Mouse (Mus musculus) hindbrain, postnatal 0 days (tissue): Measurements from ENCODE around the gene Tmem8. TPM values are rescaled to one million over a fixed set of nuclear protein-coding genes. Genes with fewer than 3 reads are reported as not detected.
A peak's percentile ranks its signal among the peaks of the same experiment; 100 is the strongest.

Experiments
- ATAC-seq: fragments of 200-750 bp; cut with Nextera tagmentation; 2 replicates; pipeline ENCODE4 v1.8.0; 2017; ENCODE audit warnings: mild to moderate bottlenecking, moderate TSS enrichment, moderate library complexity
- DNase-seq: peaks from one replicate; pipeline ENCODE4 v3.0.0-alpha.2; 2015; ENCODE audit warnings: low spot score
- H3K27ac ChIP-seq: fragments of 300-500 bp; sonication (generic); 2 replicates; pipeline ENCODE4 v1.5.1; 2014; ENCODE audit warnings: mild to moderate bottlenecking
- H3K27me3 ChIP-seq: fragments of 300-500 bp; sonication (generic); 2 replicates; pipeline ENCODE4 v1.6.1; 2014; ENCODE audit warnings: low read length, mixed read lengths; ENCODE audit not compliant: insufficient read depth
- H3K36me3 ChIP-seq: fragments of 300-500 bp; sonication (generic); 2 replicates; pipeline ENCODE4 v1.6.1; 2014; ENCODE audit warnings: low read length, mixed read lengths; ENCODE audit not compliant: insufficient read depth
- H3K4me1 ChIP-seq: fragments of 300-500 bp; sonication (generic); 2 replicates; pipeline ENCODE4 v1.6.1; 2014; ENCODE audit warnings: antibody characterized with exemption, low read length, mixed read lengths; ENCODE audit not compliant: insufficient read depth
- H3K4me2 ChIP-seq: fragments of 300-500 bp; sonication (generic); 2 replicates; pipeline ENCODE4 v1.6.1; 2014; ENCODE audit warnings: low read depth, mild to moderate bottlenecking, low read length, moderate library complexity, mixed read lengths
- H3K4me3 ChIP-seq: fragments of 300-500 bp; sonication (generic); 2 replicates; pipeline ENCODE4 v1.5.1; 2014; ENCODE audit warnings: low read length
- H3K9ac ChIP-seq: fragments of 300-500 bp; sonication (generic); replicated peaks from 2 replicates; pipeline ENCODE4 v1.6.1; 2014; ENCODE audit warnings: mild to moderate bottlenecking, low read length, moderate library complexity, mixed read lengths
- H3K9me3 ChIP-seq: fragments of 300-500 bp; sonication (generic); 2 replicates; pipeline ENCODE4 v1.6.1; 2016; ENCODE audit warnings: low read length, mixed read lengths
- CTCF ChIP-seq: IDR thresholded peaks from 2 replicates; pipeline ENCODE4 v1.5.1; 2016; ENCODE audit warnings: antibody characterized with exemption, control low read depth, low read depth
- WGBS: fragments of 180-500 bp; shearing (Covaris S2); extraction: QIAGEN DNeasy Blood & Tissue Kit; methylation state at CpG from one replicate; pipeline ENCODE4 v1.1.7; 2014; 5-methylcytosine and 5-hydroxymethylcytosine counted together
- polyA plus RNA-seq: library from polyadenylated mRNA; unstranded; fragments of >200 nt; fragmentation: Nextera tagmentation; extraction: Ambion mirVana; gene quantifications from 2 replicates; pipeline ENCODE4 v1.2.1, GENCODE M21; 2015
- total RNA-seq: library from RNA; depleted of rRNA; stranded (reverse); fragments of >200 nt; gene quantifications from 2 replicates; pipeline ENCODE4 v1.2.3, GENCODE M21; 2014

Tmem8 gene
- total and polyA plus RNA-seq, 2 experiments from 2014 or later, result 3.8 to 11.8 TPM

GRCm38 (mm10) chr17:26070136-26070535 lies 43.0 kb upstream of the Tmem8 start:
- DNase-seq (no peak), ATAC-seq (no peak)
- H3K4me2 ChIP-seq, result peak overlapping the region; percentile 99
- no peak overlapping the region for H3K27ac ChIP-seq
- H3K27me3 ChIP-seq, result no peaks in the 10 kb centered on the region
- H3K36me3 ChIP-seq, result no peaks in the 10 kb centered on the region
- peak overlapping the region; percentile 88 for H3K4me3 ChIP-seq
- TF ChIP-seq CTCF, result no peak
- peak overlapping the region; percentile 92; the same call in 1 of the 2 replicates for H3K9ac ChIP-seq
- WGBS, result 32% methylated on average over 6 of the region's 6 CpGs
- H3K9me3 ChIP-seq, result no peaks in the 10 kb centered on the region
- peaks cover 31% of the 10 kb centered on the region for H3K4me1 ChIP-seq

- Histone ChIP-seq H3K27ac (no peak overlapping the region), H3K9ac (no peak overlapping the region), H3K4me3 (no peak overlapping the region), H3K9me3 (no peaks in the 10 kb centered on the region), H3K36me3 (no peaks in the 10 kb centered on the region), H3K27me3 (no peaks in the 10 kb centered on the region), H3K4me1 (peaks cover under 1% of the 10 kb centered on the region; the same call in 1 of the 2 replicates), H3K4me2 (no peak overlapping the region)
- ATAC-seq (no peak), DNase-seq (no peak)
- WGBS, result 69% methylated on average over 3 of the region's 3 CpGs
- no peak for TF ChIP-seq CTCF
These were observed 37.9 kb upstream of the Tmem8 start for GRCm38 (mm10) chr17:26075246-26075645.

GRCm38 (mm10) chr17:26078851-26079250 lies 34.2 kb upstream of the Tmem8 start:
- Histone ChIP-seq H3K27ac (no peak overlapping the region; the same call in 1 of the 2 replicates), H3K4me2 (no peak overlapping the region), H3K9ac (no peak overlapping the region), H3K4me3 (no peak overlapping the region), H3K4me1 (no peaks in the 10 kb centered on the region), H3K27me3 (no peaks in the 10 kb centered on the region), H3K36me3 (no peaks in the 10 kb centered on the region; the same call in 1 of the 2 replicates), H3K9me3 (no peaks in the 10 kb centered on the region)
- ATAC-seq, result peak; percentile 40; the same call in 1 of the 2 replicates
- TF ChIP-seq CTCF, result peak; percentile 17; the same call in 1 of the 2 replicates
- DNase-seq, result peak; percentile 65
- 69% methylated on average over 2 of the region's 2 CpGs for WGBS

- no peaks in the 10 kb centered on the region for H3K9me3 ChIP-seq
- no peak for DNase-seq
- H3K4me1 ChIP-seq, result no peaks in the 10 kb centered on the region
- H3K4me2 ChIP-seq, result no peak overlapping the region
- no peak overlapping the region for H3K4me3 ChIP-seq
- H3K27me3 ChIP-seq, result no peaks in the 10 kb centered on the region
- 48% methylated on average over 2 of the region's 2 CpGs for WGBS
- H3K9ac ChIP-seq, result no peak overlapping the region
- no peak for TF ChIP-seq CTCF
- no peak overlapping the region for H3K27ac ChIP-seq
- ATAC-seq, result no peak
- no peaks in the 10 kb centered on the region; the same call in 1 of the 2 replicates for H3K36me3 ChIP-seq
These were observed 32.2 kb upstream of the Tmem8 start for GRCm38 (mm10) chr17:26080867-26081266.

GRCm38 (mm10) chr17:26087059-26087564 lies 26.0 kb upstream of the Tmem8 start:
- no peak for TF ChIP-seq CTCF
- Histone ChIP-seq H3K9ac (no peak overlapping the region), H3K4me2 (no peak overlapping the region), H3K4me3 (no peak overlapping the region), H3K4me1 (no peaks in the 10 kb centered on the region), H3K36me3 (no peaks in the 10 kb centered on the region; the same call in 1 of the 2 replicates), H3K9me3 (no peaks in the 10 kb centered on the region), H3K27me3 (no peaks in the 10 kb centered on the region), H3K27ac (no peak overlapping the region)
- no peak for ATAC-seq
- DNase-seq, result no peak
- WGBS, result 93% methylated on average over 9 of the region's 9 CpGs

GRCm38 (mm10) chr17:26089905-26090632 lies 23.0 kb upstream of the Tmem8 start, which contains the start of gene Decr2:
Decr2 (minus strand) TSS chr17:26090337.
- Histone ChIP-seq H3K27me3 (no peaks in the 10 kb centered on the region), H3K9me3 (no peaks in the 10 kb centered on the region), H3K27ac (peak within 1 kb of the TSS; percentile 64), H3K4me2 (peak within 1 kb of the TSS; percentile 72), H3K4me3 (peak within 1 kb of the TSS; percentile 50), H3K36me3 (no peaks in the 10 kb centered on the region), H3K9ac (peak within 1 kb of the TSS; percentile 62), H3K4me1 (no peaks in the 10 kb centered on the region)
- peak; percentile 96 for DNase-seq
- WGBS, result 2% methylated on average over 32 of the region's 32 CpGs
- peak; percentile 92 for ATAC-seq
- TF ChIP-seq CTCF, result peak; percentile 93

GRCm38 (mm10) chr17:26094531-26095110 lies 18.5 kb upstream of the Tmem8 start:
- 34% methylated on average over 9 of the region's 9 CpGs for WGBS
- Histone ChIP-seq H3K9me3 (no peaks in the 10 kb centered on the region), H3K27ac (no peak overlapping the region), H3K4me1 (no peaks in the 10 kb centered on the region), H3K36me3 (no peaks in the 10 kb centered on the region), H3K4me2 (peak overlapping the region; percentile 77), H3K9ac (peak overlapping the region; percentile 61; the same call in 1 of the 2 replicates), H3K4me3 (peak overlapping the region; percentile 58), H3K27me3 (no peaks in the 10 kb centered on the region)
- DNase-seq (no peak), ATAC-seq (no peak; the same call in 1 of the 2 replicates)
- no peak for TF ChIP-seq CTCF
